Mouse (Mus musculus) megakaryocyte, adult 5-6 weeks (primary cell): ENCODE data around the gene Vgll4. TPM values are rescaled to one million over a fixed set of nuclear protein-coding genes. Genes with fewer than 3 reads are reported as not detected.

Source experiments
- ATAC-seq: 2 replicates; pipeline ENCODE4 v1.8.0; 2016; ENCODE audit warnings: mild to moderate bottlenecking, inconsistent platforms; ENCODE audit not compliant: poor library complexity, severe bottlenecking
- total RNA-seq, 2 experiments: library from RNA; stranded (forward) in 1 of 2; stranded (reverse) in 1 of 2; fragments of 153-499, 151-499 nt in 1 of 2; fragments of 221-1000, 200-1000 nt in 1 of 2; gene quantifications; 2 replicates each; pipeline versions ENCODE4 v1.2.3 to v1.2.4; 2015 to 2017

Gene Vgll4
- total RNA-seq, 2 experiments from 2014 or later, result 9.4 to 26.4 TPM

- ATAC-seq, result peak; percentile 76
These were observed 48.0 kb downstream of the Vgll4 start for GRCm38 (mm10) chr6:114921632-114922354.

- peak; percentile 31 for ATAC-seq
These were observed 49.0 kb downstream of the Vgll4 start for GRCm38 (mm10) chr6:114920523-114921445.

- no peak for ATAC-seq
These were observed 50.0 kb downstream of the Vgll4 start for GRCm38 (mm10) chr6:114919670-114920313.

- ATAC-seq, result no peak
These were observed 50.8 kb downstream of the Vgll4 start for GRCm38 (mm10) chr6:114918994-114919393.

GRCm38 (mm10) chr6:114917770-114918635 lies 51.8 kb downstream of the Vgll4 start:
- peak; percentile 16 for ATAC-seq

GRCm38 (mm10) chr6:114917129-114917528 lies 52.7 kb downstream of the Vgll4 start:
- ATAC-seq, result no peak

- no peak for ATAC-seq
These were observed 53.1 kb downstream of the Vgll4 start for GRCm38 (mm10) chr6:114916715-114916992.

GRCm38 (mm10) chr6:114915915-114916714 lies 53.7 kb downstream of the Vgll4 start:
- ATAC-seq, result peak; percentile 57

GRCm38 (mm10) chr6:114914041-114914716 lies 55.6 kb downstream of the Vgll4 start:
- no peak for ATAC-seq

GRCm38 (mm10) chr6:114913142-114913541 lies 56.7 kb downstream of the Vgll4 start:
- no peak for ATAC-seq

- no peak for ATAC-seq
These were observed 58.3 kb downstream of the Vgll4 start for GRCm38 (mm10) chr6:114911540-114911939.

GRCm38 (mm10) chr6:114909801-114910200 lies 60.0 kb downstream of the Vgll4 start:
- ATAC-seq, result no peak

- ATAC-seq, result no peak
These were observed 62.3 kb downstream of the Vgll4 start for GRCm38 (mm10) chr6:114907459-114907858.

- no peak for ATAC-seq
These were observed 63.6 kb downstream of the Vgll4 start for GRCm38 (mm10) chr6:114906209-114906608.

- ATAC-seq, result no peak
These were observed 64.4 kb downstream of the Vgll4 start for GRCm38 (mm10) chr6:114905253-114906028.

GRCm38 (mm10) chr6:114904818-114905217 lies 65.0 kb downstream of the Vgll4 start:
- ATAC-seq, result no peak

- peak; percentile 45 for ATAC-seq
These were observed 65.6 kb downstream of the Vgll4 start for GRCm38 (mm10) chr6:114904233-114904632.

- ATAC-seq, result no peak
These were observed 67.9 kb downstream of the Vgll4 start for GRCm38 (mm10) chr6:114901921-114902320.
